Mouse (Mus musculus): ENCODE measurements around the gene Dusp12. TPM values are rescaled to one million over a fixed set of nuclear protein-coding genes. Genes with fewer than 3 reads are reported as not detected.

Gene Dusp12
- polyA plus RNA-seq (2015; fragmentation: Nextera tagmentation; extraction: Ambion mirVana) = 43.5 and 51.7 TPM in 2 replicates

DNA sequence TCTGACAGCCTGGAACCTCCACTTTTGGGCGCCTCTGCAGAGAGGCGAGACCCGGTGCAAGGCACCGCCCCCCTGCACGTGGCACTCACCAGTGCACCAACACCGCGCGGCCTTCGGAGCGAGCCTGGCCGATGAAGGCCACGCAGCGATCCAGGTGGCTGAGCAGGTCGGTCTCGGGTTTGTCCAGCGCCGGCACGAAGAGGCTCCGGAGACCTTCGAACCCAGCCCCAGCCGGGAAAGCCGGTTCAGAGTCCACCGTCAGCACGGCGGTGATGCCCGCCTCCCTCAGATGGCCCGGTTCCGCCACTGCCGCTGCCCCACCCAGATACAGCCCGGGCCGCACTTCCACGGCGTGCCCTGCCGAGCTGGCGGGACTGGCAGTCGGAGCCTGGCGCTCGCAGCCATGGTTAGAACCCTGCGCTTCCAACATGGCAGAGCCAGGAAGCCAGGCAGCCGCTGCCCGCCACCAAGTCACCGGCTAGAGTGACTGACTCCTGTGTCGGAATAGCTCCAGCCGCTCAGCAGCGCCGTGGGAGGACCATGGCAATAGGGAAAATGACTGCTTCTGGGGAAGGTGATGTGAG lies at the start of gene Dusp12, which contains the start of gene Gm26620:
Gene Dusp12, minus strand, starts transcription at position 563 of the 584 bp plus-strand sequence.
Gene Gm26620, plus strand, starts transcription at position 88 of the 584 bp plus-strand sequence.
- Histone ChIP-seq H3K4me1 (peaks cover 23% of the 10 kb centered on the region), H3K27ac (replicated peaks) (peak within 1 kb of the TSS; percentile 90), H3K4me3 (replicated peaks) (peak within 1 kb of the TSS; percentile 99), H3K9me3 (replicated peaks) (no peaks in the 10 kb centered on the region), H3K4me2 (peak within 1 kb of the TSS; percentile 74), H3K9ac (replicated peaks) (peak within 1 kb of the TSS; percentile 96), H3K36me3 (peaks cover 12% of the 10 kb centered on the region), H3K27me3 (replicated peaks) (no peaks in the 10 kb centered on the region)
- under 1% methylated on average over 46 of the region's 46 CpGs for WGBS
- ATAC-seq (ENCODE audit: low FRiP score) = peak; percentile 96

DNA sequence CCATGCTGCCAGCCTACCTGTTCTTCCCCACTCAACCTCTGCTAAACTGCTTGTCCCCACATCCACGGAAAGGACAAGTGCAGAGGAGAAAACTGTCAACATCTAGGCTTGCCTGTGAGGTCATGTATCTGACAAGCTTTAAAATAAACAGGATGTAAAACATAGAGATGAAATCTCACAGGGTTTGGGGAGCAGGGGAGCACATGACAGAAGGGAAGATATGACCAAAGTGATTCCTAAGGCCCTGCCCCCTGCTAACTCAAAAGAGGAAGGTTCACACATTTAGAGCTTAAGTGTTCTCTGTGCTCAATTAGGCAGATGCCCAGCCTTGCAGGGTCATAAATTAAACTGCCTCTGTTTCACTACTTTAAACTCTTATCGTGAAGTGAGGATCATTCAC lies 49.0 kb upstream of the Dusp12 start:
- H3K4me1 ChIP-seq = no peaks in the 10 kb centered on the region
- no peak overlapping the region for H3K9ac ChIP-seq (replicated peaks)
- H3K36me3 ChIP-seq = no peaks in the 10 kb centered on the region
- no peak overlapping the region for H3K4me2 ChIP-seq
- no peaks in the 10 kb centered on the region for H3K27me3 ChIP-seq (replicated peaks)
- ATAC-seq (ENCODE audit: low FRiP score) = no peak
- H3K27ac ChIP-seq (replicated peaks) = no peak overlapping the region
- H3K4me3 ChIP-seq (replicated peaks) = no peak overlapping the region
- WGBS = 51% methylated on average over 2 of the region's 2 CpGs
- H3K9me3 ChIP-seq (replicated peaks) = no peaks in the 10 kb centered on the region

DNA sequence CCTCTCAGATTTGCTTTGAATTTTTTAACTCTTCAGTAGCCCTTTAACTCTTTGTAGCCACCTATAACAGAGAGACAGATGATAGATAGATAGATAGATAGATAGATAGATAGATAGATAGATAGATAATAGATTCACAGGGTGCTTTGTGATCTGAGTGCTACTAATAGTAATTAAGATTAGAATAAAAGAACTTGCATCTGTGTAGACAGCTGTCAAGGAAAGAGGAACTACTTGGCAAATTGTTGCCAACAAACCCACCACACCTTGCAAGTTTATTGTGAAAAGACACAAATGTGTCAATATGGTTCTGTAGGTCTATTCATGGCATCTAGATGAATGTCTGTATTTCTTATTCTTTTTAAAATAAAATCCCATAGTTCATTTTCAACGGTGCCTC lies 48.6 kb upstream of the Dusp12 start:
- ATAC-seq (ENCODE audit: low FRiP score) = no peak
- Histone ChIP-seq H3K4me3 (replicated peaks) (no peak overlapping the region), H3K36me3 (no peaks in the 10 kb centered on the region), H3K27ac (replicated peaks) (no peak overlapping the region), H3K27me3 (replicated peaks) (no peaks in the 10 kb centered on the region), H3K4me2 (no peak overlapping the region), H3K4me1 (no peaks in the 10 kb centered on the region), H3K9me3 (replicated peaks) (no peaks in the 10 kb centered on the region), H3K9ac (replicated peaks) (no peak overlapping the region)
- WGBS = 82% methylated on average over 1 of the region's 1 CpGs

DNA sequence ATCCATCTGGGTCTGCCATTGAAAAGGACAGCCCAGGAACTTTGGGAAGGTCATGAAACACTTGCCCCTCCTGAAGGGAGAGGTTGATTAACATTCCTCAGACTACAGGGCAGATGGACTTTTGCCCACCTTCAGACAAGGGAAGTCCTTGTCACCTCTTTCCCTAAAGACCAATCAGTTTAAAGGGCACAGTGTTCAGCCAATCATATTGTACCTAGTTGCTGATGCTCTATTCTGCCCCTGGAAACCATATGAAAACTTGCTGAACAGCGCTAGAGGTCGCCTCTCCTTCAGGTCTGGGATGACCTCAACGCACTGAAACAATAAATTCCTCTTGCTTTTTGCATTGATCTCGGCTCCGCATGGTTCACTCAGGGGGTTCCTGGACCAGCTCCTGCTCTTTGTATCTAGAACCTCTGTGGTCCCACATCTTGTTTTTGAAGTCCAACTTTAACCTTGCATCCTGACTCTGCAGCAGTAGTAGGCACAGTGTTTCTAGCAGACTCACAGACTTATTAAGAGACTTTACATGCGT lies 48.1 kb upstream of the Dusp12 start:
- Histone ChIP-seq H3K9ac (replicated peaks) (no peak overlapping the region), H3K4me3 (replicated peaks) (no peak overlapping the region), H3K27ac (replicated peaks) (no peak overlapping the region), H3K9me3 (replicated peaks) (no peaks in the 10 kb centered on the region), H3K4me1 (no peaks in the 10 kb centered on the region), H3K36me3 (no peaks in the 10 kb centered on the region), H3K27me3 (replicated peaks) (no peaks in the 10 kb centered on the region), H3K4me2 (no peak overlapping the region)
- ATAC-seq (ENCODE audit: low FRiP score) = no peak
- 73% methylated on average over 6 of the region's 6 CpGs for WGBS

DNA sequence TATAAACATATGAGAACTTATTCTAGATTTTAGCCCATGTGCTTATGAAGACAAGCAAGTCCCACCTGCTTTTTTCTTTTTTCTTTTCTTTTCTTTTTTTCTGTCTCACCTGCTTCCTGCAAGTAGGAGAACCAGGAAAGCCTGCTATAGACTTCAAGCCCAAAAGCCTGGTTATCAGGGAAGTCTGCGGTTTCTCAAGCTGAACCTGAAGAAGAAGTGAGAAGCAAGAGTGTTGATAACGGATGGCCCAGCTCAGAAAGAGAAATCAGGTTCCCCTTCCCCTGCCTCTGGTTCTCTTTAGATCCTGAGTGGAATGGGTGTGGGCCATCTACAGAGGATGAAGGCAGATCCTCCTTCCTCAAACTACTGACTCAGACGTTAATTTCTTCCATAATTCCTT lies 46.7 kb upstream of the Dusp12 start:
- H3K27me3 ChIP-seq (replicated peaks) = no peaks in the 10 kb centered on the region
- 95% methylated on average over 3 of the region's 3 CpGs for WGBS
- H3K36me3 ChIP-seq = no peaks in the 10 kb centered on the region
- H3K27ac ChIP-seq (replicated peaks) = no peak overlapping the region
- H3K4me3 ChIP-seq (replicated peaks) = no peak overlapping the region
- no peak overlapping the region for H3K4me2 ChIP-seq
- no peaks in the 10 kb centered on the region for H3K9me3 ChIP-seq (replicated peaks)
- no peak for ATAC-seq (ENCODE audit: low FRiP score)
- H3K4me1 ChIP-seq = no peaks in the 10 kb centered on the region
- H3K9ac ChIP-seq (replicated peaks) = no peak overlapping the region

DNA sequence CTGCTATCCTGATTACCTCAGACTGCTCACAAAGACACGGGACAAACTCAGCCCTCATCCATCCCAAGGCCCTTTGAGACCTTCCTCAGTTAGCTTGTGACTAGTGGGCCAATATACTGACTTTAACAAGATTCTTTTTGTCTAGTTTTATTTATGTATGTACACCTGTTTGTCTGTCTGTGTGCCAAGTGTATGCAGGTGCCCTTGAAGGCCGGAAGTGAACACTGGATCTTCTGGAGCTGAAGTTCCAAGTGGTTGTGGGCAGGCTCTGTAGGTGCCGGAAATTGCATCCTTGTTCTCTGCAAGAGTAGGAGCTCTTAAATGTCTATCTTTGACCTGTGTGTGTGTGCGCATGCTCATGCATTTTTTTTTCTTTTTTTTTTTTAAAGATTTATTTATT lies 43.9 kb upstream of the Dusp12 start:
- Histone ChIP-seq H3K4me1 (no peaks in the 10 kb centered on the region), H3K9me3 (replicated peaks) (no peaks in the 10 kb centered on the region), H3K27ac (replicated peaks) (no peak overlapping the region), H3K27me3 (replicated peaks) (no peaks in the 10 kb centered on the region), H3K36me3 (no peaks in the 10 kb centered on the region), H3K4me2 (no peak overlapping the region), H3K9ac (replicated peaks) (no peak overlapping the region), H3K4me3 (replicated peaks) (no peak overlapping the region)
- no peak for ATAC-seq (ENCODE audit: low FRiP score)
- WGBS = 94% methylated on average over 4 of the region's 4 CpGs

DNA sequence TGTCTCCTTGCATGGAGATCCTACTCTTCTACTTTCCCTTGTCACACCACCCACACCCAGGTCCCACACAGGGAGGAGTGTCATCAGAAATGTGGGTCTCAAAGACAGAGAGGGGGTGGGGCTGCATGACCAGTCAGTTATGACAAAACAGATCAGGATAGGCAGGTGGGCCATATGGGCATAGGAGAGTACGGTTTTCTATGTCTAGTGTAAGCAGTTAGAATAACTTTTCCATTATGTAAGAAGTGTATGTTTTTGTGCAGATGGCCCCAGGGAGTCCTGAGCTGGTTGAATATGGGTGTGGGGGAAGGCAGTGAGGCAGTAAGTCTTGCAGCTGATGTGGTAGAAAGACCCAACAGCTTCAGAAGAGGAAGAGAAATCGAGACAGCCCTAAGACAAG lies 43.1 kb upstream of the Dusp12 start:
- Histone ChIP-seq H3K9ac (replicated peaks) (no peak overlapping the region), H3K4me3 (replicated peaks) (no peak overlapping the region), H3K27me3 (replicated peaks) (no peaks in the 10 kb centered on the region), H3K36me3 (no peaks in the 10 kb centered on the region), H3K9me3 (replicated peaks) (no peaks in the 10 kb centered on the region), H3K4me2 (no peak overlapping the region), H3K4me1 (no peaks in the 10 kb centered on the region), H3K27ac (replicated peaks) (no peak overlapping the region)
- ATAC-seq (ENCODE audit: low FRiP score) = no peak
- WGBS = 63% methylated on average over 2 of the region's 2 CpGs

DNA sequence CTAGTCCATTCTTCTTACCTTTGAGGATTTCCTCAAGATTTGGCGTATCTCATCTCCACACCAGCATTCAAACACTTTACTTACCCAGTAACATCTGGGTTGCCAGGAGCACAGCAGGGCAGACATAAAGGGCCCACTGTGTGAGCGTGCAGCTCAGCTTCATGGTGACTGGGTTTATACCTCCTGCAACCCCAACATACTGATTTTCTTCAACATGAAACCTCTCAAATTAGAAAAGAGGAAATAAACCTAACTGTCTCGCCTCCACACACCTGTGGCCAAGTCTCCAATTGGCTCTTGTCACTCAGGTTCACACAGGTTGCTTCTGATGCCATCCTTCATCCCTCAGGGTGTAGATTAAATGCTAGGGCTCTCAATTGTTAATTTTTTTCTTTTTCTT lies 42.0 kb upstream of the Dusp12 start, which contains the start of gene Fcrla:
Gene Fcrla, minus strand, starts transcription at position 206 of the 400 bp plus-strand sequence.
- WGBS = 81% methylated on average over 3 of the region's 3 CpGs
- H3K9me3 ChIP-seq (replicated peaks) = no peaks in the 10 kb centered on the region
- H3K4me1 ChIP-seq = no peaks in the 10 kb centered on the region
- H3K36me3 ChIP-seq = no peaks in the 10 kb centered on the region
- H3K27ac ChIP-seq (replicated peaks) = no peak within 1 kb of the TSS
- no peak within 1 kb of the TSS for H3K4me2 ChIP-seq
- H3K27me3 ChIP-seq (replicated peaks) = no peaks in the 10 kb centered on the region
- no peak within 1 kb of the TSS for H3K4me3 ChIP-seq (replicated peaks)
- H3K9ac ChIP-seq (replicated peaks) = no peak within 1 kb of the TSS
- no peak for ATAC-seq (ENCODE audit: low FRiP score)

DNA sequence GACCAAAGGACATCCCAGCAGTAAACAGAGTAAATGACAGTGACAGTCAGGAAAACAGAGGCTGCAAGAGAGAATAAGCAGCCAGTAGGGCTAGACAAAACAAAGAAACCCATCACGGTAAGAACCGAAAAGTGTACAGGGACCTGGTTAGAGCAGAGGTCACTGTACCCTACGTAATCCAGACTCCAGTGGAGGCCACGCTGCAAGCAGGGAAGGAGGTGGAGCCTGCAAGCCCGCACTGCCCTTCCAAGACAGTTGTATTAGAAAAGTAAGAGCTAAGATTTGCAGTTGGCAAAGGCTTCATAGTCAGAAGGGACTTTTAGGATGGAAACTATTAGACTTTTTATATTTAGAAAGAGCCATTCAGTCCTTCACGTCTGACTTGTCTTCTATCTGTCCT lies 41.6 kb upstream of the Dusp12 start:
- Histone ChIP-seq H3K27me3 (replicated peaks) (no peaks in the 10 kb centered on the region), H3K4me3 (replicated peaks) (no peak overlapping the region)
- WGBS = 74% methylated on average over 6 of the region's 6 CpGs

DNA sequence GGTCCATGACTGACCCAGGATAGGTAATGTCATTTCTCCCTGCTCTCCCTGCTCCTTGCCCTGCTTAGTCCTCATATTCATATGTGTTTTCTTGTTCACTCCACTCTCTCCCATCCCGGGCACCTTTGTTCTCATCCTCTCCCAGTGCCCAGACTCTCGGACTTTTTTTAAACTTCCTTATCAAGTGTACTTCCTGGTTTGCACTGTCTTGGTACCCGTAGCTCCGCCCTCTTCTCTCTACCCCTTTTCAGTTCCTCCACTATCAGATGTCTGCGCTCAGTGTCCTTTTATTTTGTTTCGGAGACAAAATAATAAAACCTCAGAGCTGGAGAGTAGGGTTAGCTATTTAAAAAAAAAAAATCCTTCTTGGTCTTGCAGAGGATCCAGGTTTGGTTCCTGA lies 39.1 kb upstream of the Dusp12 start:
- H3K36me3 ChIP-seq = no peaks in the 10 kb centered on the region
- H3K4me2 ChIP-seq = no peak overlapping the region
- no peaks in the 10 kb centered on the region for H3K4me1 ChIP-seq
- WGBS = 87% methylated on average over 6 of the region's 6 CpGs
- no peaks in the 10 kb centered on the region for H3K9me3 ChIP-seq (replicated peaks)
- H3K27ac ChIP-seq (replicated peaks) = no peak overlapping the region
- H3K27me3 ChIP-seq (replicated peaks) = no peaks in the 10 kb centered on the region
- no peak overlapping the region for H3K4me3 ChIP-seq (replicated peaks)
- no peak overlapping the region for H3K9ac ChIP-seq (replicated peaks)
- no peak for ATAC-seq (ENCODE audit: low FRiP score)

More for the DNA sequence above, 41.6 kb upstream of the Dusp12 start:
- H3K36me3 ChIP-seq = no peaks in the 10 kb centered on the region
- no peak overlapping the region for H3K4me2 ChIP-seq
- H3K9me3 ChIP-seq (replicated peaks) = no peaks in the 10 kb centered on the region
- no peak overlapping the region for H3K9ac ChIP-seq (replicated peaks)
- H3K27ac ChIP-seq (replicated peaks) = no peak overlapping the region
- no peaks in the 10 kb centered on the region for H3K4me1 ChIP-seq
- no peak for ATAC-seq (ENCODE audit: low FRiP score)

DNA sequence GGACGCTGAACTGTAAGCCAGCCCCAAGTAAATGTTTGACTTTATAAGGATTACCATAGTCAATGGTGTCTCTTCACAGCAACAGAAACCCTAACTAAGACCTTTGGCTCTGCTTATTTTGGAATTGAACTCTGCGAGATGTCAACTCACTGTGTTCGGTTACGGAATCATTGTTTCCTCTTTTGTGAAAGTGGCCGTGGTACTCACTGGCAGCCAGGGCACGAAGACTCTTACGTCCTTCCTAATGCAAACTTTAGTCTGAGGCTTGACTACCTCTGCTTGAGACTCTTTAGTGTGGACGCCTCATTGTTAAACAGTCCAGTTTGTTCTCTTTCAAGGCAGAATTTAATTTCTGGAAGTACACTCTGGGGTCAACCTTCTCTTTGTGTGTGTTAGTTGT lies 34.0 kb upstream of the Dusp12 start:
- Histone ChIP-seq H3K27me3 (replicated peaks) (no peaks in the 10 kb centered on the region), H3K9me3 (replicated peaks) (no peaks in the 10 kb centered on the region), H3K9ac (replicated peaks) (no peak overlapping the region), H3K27ac (replicated peaks) (no peak overlapping the region), H3K4me3 (replicated peaks) (no peak overlapping the region), H3K36me3 (no peaks in the 10 kb centered on the region), H3K4me2 (no peak overlapping the region), H3K4me1 (no peaks in the 10 kb centered on the region)
- ATAC-seq (ENCODE audit: low FRiP score) = no peak
- WGBS = 95% methylated on average over 8 of the region's 8 CpGs

DNA sequence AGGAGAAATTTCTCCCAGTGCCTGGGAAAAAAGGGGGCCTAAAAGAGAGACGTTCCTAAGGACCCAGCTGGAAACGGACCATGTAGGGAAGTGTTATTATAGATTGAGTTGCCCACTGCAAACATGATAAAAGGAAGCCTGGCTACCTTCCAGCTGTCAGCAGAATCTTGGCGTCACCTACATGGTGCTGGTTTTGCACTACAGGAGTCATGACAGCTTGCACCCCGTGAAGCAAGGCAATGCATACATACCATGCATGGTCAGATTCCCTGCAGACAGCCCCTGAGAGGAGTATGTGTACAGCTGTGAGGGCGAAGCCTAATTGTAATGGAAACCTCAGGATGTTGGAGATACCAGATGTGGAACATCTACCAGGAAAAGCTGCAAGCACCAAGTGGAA lies 30.3 kb upstream of the Dusp12 start:
- H3K36me3 ChIP-seq = no peaks in the 10 kb centered on the region
- H3K4me3 ChIP-seq (replicated peaks) = no peak overlapping the region
- H3K4me1 ChIP-seq = no peaks in the 10 kb centered on the region
- H3K4me2 ChIP-seq = no peak overlapping the region
- no peak overlapping the region for H3K27ac ChIP-seq (replicated peaks)
- peaks cover 3% of the 10 kb centered on the region; the same call in 1 of the 2 replicates for H3K27me3 ChIP-seq (replicated peaks)
- H3K9ac ChIP-seq (replicated peaks) = no peak overlapping the region
- 82% methylated on average over 5 of the region's 5 CpGs for WGBS
- ATAC-seq (ENCODE audit: low FRiP score) = no peak
- H3K9me3 ChIP-seq (replicated peaks) = no peaks in the 10 kb centered on the region

Data from neural tube, embryonic 15.5 days (tissue).